1 mouse cellular context compared by ENCODE assay signal in genomic region chr17:53569829-53570228, GRCm38 (mm10).
TF ChIP-seq lines count a peak whose summit lies in the region.

No protein-coding gene starts in this region.

TF ChIP-seq in MEL, 35 proteins besides CTCF, POLR2A, EP300 and RAD21 (continued from another document):
- TF ChIP-seq MYB (IDR thresholded peaks at IDR 0.05; ENCODE audit: low read depth, low read length) (no peak), HCFC1 (IDR thresholded peaks at IDR 0.05; ENCODE audit: low read depth, low read length) (no peak), E2F4 (IDR thresholded peaks at IDR 0.05; ENCODE audit: borderline replicate concordance, low read depth, low read length) (no peak)
